Mouse (Mus musculus) limb, embryonic 15.5 days (tissue): ENCODE measurements around the gene Tcf12. TPM values are rescaled to one million over a fixed set of nuclear protein-coding genes. Genes with fewer than 3 reads are reported as not detected.

Source experiments
- ATAC-seq: fragments of 200-750 bp; cut with Nextera tagmentation; 2 replicates; pipeline ENCODE4 v1.8.0; 2017; ENCODE audit warnings: low read depth, moderate TSS enrichment; ENCODE audit not compliant: insufficient number of reproducible peaks, low FRiP score, low TSS enrichment
- H3K27ac ChIP-seq: fragments of 300-500 bp; sonication (generic); 2 replicates; pipeline ENCODE4 v1.5.1; 2015; ENCODE audit warnings: moderate library complexity, mild to moderate bottlenecking, inconsistent platforms
- H3K27me3 ChIP-seq: fragments of 300-500 bp; sonication (generic); 2 replicates; pipeline ENCODE4 v1.6.1; 2015; ENCODE audit warnings: inconsistent platforms
- H3K36me3 ChIP-seq: fragments of 300-500 bp; sonication (generic); 2 replicates; pipeline ENCODE4 v1.6.1; 2015; ENCODE audit warnings: inconsistent platforms
- H3K4me1 ChIP-seq: fragments of 300-500 bp; sonication (generic); 2 replicates; pipeline ENCODE4 v1.6.1; 2015; ENCODE audit warnings: inconsistent platforms
- H3K4me2 ChIP-seq: fragments of 300-500 bp; sonication (generic); 2 replicates; pipeline ENCODE4 v1.6.1; 2015; ENCODE audit warnings: mild to moderate bottlenecking, inconsistent platforms
- H3K4me3 ChIP-seq: fragments of 300-500 bp; sonication (generic); 2 replicates; pipeline ENCODE4 v1.5.1; 2015; ENCODE audit warnings: mild to moderate bottlenecking, inconsistent platforms
- H3K9ac ChIP-seq: fragments of 300-500 bp; sonication (generic); 2 replicates; pipeline ENCODE4 v1.6.1; 2015; ENCODE audit warnings: inconsistent platforms
- H3K9me3 ChIP-seq: fragments of 300-500 bp; sonication (generic); 2 replicates; pipeline ENCODE4 v1.6.1; 2016; ENCODE audit warnings: inconsistent platforms
- WGBS: fragments of 180-500 bp; shearing (Covaris S2); methylation state at CpG from one replicate; pipeline ENCODE4 v1.1.7; 2015; 5-methylcytosine and 5-hydroxymethylcytosine counted together
- polyA plus RNA-seq: library from polyadenylated mRNA; unstranded; fragments of >200 nt; fragmentation: Nextera tagmentation; extraction: Ambion mirVana; gene quantifications from 2 replicates; pipeline ENCODE4 v1.2.1, GENCODE M21; 2015

The Tcf12 gene
- polyA plus RNA-seq, 1 experiment from 2014 or later: 90.4 TPM

GRCm38 (mm10) chr9:72118490-72118889 lies 6.8 kb upstream of the Tcf12 start:
- H3K4me3 ChIP-seq: no peak overlapping the region

GRCm38 (mm10) chr9:72111004-72111621 lies 558 bp downstream of the Tcf12 start:
- Histone ChIP-seq H3K9ac (peak overlapping the region; percentile 100), H3K4me1 (0 out of 2 replicates have a peak, but pooled peaks cover 6% of the 10 kb centered on the region), H3K36me3 (0 out of 2 replicates have a peak, but pooled peaks cover 3% of the 10 kb centered on the region), H3K27me3 (no peaks in the 10 kb centered on the region), H3K27ac (peak overlapping the region; percentile 98), H3K4me2 (peak overlapping the region; percentile 70), H3K9me3 (no peaks in the 10 kb centered on the region), H3K4me3 (peak overlapping the region; percentile 97)
- WGBS: under 1% methylated on average over 85 of the region's 90 CpGs
- peak; percentile 71; the same call in 1 of the 2 replicates for ATAC-seq

More at GRCm38 (mm10) chr9:72118490-72118889, 6.8 kb upstream of the Tcf12 start:
- Histone ChIP-seq H3K9ac (no peak overlapping the region), H3K9me3 (no peaks in the 10 kb centered on the region), H3K4me1 (no peaks in the 10 kb centered on the region), H3K4me2 (no peak overlapping the region), H3K27me3 (no peaks in the 10 kb centered on the region), H3K27ac (no peak overlapping the region), H3K36me3 (no peaks in the 10 kb centered on the region)
- no peak for ATAC-seq

GRCm38 (mm10) chr9:72110627-72111003 lies 1.1 kb downstream of the Tcf12 start:
- Histone ChIP-seq H3K36me3 (0 out of 2 replicates have a peak, but pooled peaks cover 3% of the 10 kb centered on the region), H3K4me2 (peak overlapping the region; percentile 70), H3K27ac (peak overlapping the region; percentile 98), H3K27me3 (no peaks in the 10 kb centered on the region), H3K4me1 (0 out of 2 replicates have a peak, but pooled peaks cover 6% of the 10 kb centered on the region), H3K9me3 (no peaks in the 10 kb centered on the region), H3K4me3 (peak overlapping the region; percentile 97), H3K9ac (peak overlapping the region; percentile 100)
- ATAC-seq: no peak
- WGBS: 0% methylated on average over 16 of the region's 23 CpGs

- Histone ChIP-seq H3K27ac (no peak overlapping the region), H3K4me3 (no peak overlapping the region), H3K4me2 (no peak overlapping the region), H3K9ac (no peak overlapping the region), H3K27me3 (no peaks in the 10 kb centered on the region), H3K36me3 (peaks cover 10% of the 10 kb centered on the region), H3K9me3 (no peaks in the 10 kb centered on the region), H3K4me1 (0 out of 2 replicates have a peak, but pooled peaks cover 5% of the 10 kb centered on the region)
- no peak for ATAC-seq
- 93% methylated on average over 1 of the region's 1 CpGs for WGBS
These were observed 8.2 kb downstream of the Tcf12 start for GRCm38 (mm10) chr9:72103471-72103870.

- no peak overlapping the region for H3K4me3 ChIP-seq
- H3K9ac ChIP-seq: no peak overlapping the region
- no peak for ATAC-seq
- H3K27me3 ChIP-seq: no peaks in the 10 kb centered on the region
- H3K4me1 ChIP-seq: 0 out of 2 replicates have a peak, but pooled peaks cover 2% of the 10 kb centered on the region
- peaks cover 11% of the 10 kb centered on the region for H3K36me3 ChIP-seq
- H3K4me2 ChIP-seq: no peak overlapping the region
- H3K9me3 ChIP-seq: no peaks in the 10 kb centered on the region
- no peak overlapping the region for H3K27ac ChIP-seq
- WGBS: 75% methylated on average over 7 of the region's 7 CpGs
These were observed 11.6 kb downstream of the Tcf12 start for GRCm38 (mm10) chr9:72099945-72100685.

GRCm38 (mm10) chr9:72098056-72098455 lies 13.6 kb downstream of the Tcf12 start:
- H3K4me2 ChIP-seq: no peak overlapping the region
- ATAC-seq: no peak
- peaks cover 11% of the 10 kb centered on the region for H3K36me3 ChIP-seq
- WGBS: 83% methylated on average over 2 of the region's 2 CpGs
- H3K9ac ChIP-seq: no peak overlapping the region
- peaks cover 4% of the 10 kb centered on the region; the same call in 1 of the 2 replicates for H3K4me1 ChIP-seq
- no peaks in the 10 kb centered on the region for H3K27me3 ChIP-seq
- H3K27ac ChIP-seq: no peak overlapping the region
- no peaks in the 10 kb centered on the region for H3K9me3 ChIP-seq
- H3K4me3 ChIP-seq: no peak overlapping the region

GRCm38 (mm10) chr9:72097083-72097482 lies 14.6 kb downstream of the Tcf12 start:
- ATAC-seq: no peak
- H3K9ac ChIP-seq: no peak overlapping the region
- WGBS: 73% methylated on average over 2 of the region's 2 CpGs
- H3K4me2 ChIP-seq: no peak overlapping the region
- H3K4me3 ChIP-seq: no peak overlapping the region
- H3K4me1 ChIP-seq: peaks cover 4% of the 10 kb centered on the region; the same call in 1 of the 2 replicates
- H3K36me3 ChIP-seq: peaks cover 6% of the 10 kb centered on the region; the same call in 1 of the 2 replicates
- no peaks in the 10 kb centered on the region for H3K27me3 ChIP-seq
- H3K27ac ChIP-seq: no peak overlapping the region
- H3K9me3 ChIP-seq: no peaks in the 10 kb centered on the region

GRCm38 (mm10) chr9:72094675-72095074 lies 17.0 kb downstream of the Tcf12 start:
- no peak overlapping the region for H3K27ac ChIP-seq
- no peak overlapping the region for H3K9ac ChIP-seq
- WGBS: 76% methylated on average over 5 of the region's 5 CpGs
- H3K36me3 ChIP-seq: 0 out of 2 replicates have a peak, but pooled peaks cover 3% of the 10 kb centered on the region
- ATAC-seq: no peak
- no peak overlapping the region for H3K4me3 ChIP-seq
- H3K27me3 ChIP-seq: no peaks in the 10 kb centered on the region
- peaks cover 2% of the 10 kb centered on the region; the same call in 1 of the 2 replicates for H3K4me1 ChIP-seq
- no peak overlapping the region for H3K4me2 ChIP-seq
- no peaks in the 10 kb centered on the region for H3K9me3 ChIP-seq

GRCm38 (mm10) chr9:72092191-72092590 lies 19.5 kb downstream of the Tcf12 start:
- no peak overlapping the region for H3K4me2 ChIP-seq
- 74% methylated on average over 1 of the region's 1 CpGs for WGBS
- no peak overlapping the region for H3K4me3 ChIP-seq
- no peaks in the 10 kb centered on the region for H3K9me3 ChIP-seq
- no peak overlapping the region for H3K27ac ChIP-seq
- no peak for ATAC-seq
- H3K9ac ChIP-seq: no peak overlapping the region
- H3K4me1 ChIP-seq: peaks cover 2% of the 10 kb centered on the region; the same call in 1 of the 2 replicates
- H3K27me3 ChIP-seq: no peaks in the 10 kb centered on the region
- 0 out of 2 replicates have a peak, but pooled peaks cover 2% of the 10 kb centered on the region for H3K36me3 ChIP-seq

- H3K4me1 ChIP-seq: peaks cover 9% of the 10 kb centered on the region; the same call in 1 of the 2 replicates
- no peak overlapping the region for H3K9ac ChIP-seq
- no peaks in the 10 kb centered on the region for H3K27me3 ChIP-seq
- no peak for ATAC-seq
- no peak overlapping the region for H3K4me3 ChIP-seq
- H3K4me2 ChIP-seq: no peak overlapping the region
- WGBS: 83% methylated on average over 3 of the region's 3 CpGs
- H3K36me3 ChIP-seq: no peaks in the 10 kb centered on the region
- no peaks in the 10 kb centered on the region for H3K9me3 ChIP-seq
- H3K27ac ChIP-seq: no peak overlapping the region
These were observed 22.6 kb downstream of the Tcf12 start for GRCm38 (mm10) chr9:72088893-72089611.

GRCm38 (mm10) chr9:72085017-72085416 lies 26.7 kb downstream of the Tcf12 start:
- ATAC-seq: no peak
- no peaks in the 10 kb centered on the region for H3K36me3 ChIP-seq
- WGBS: 70% methylated on average over 3 of the region's 3 CpGs
- no peak overlapping the region for H3K9ac ChIP-seq
- no peaks in the 10 kb centered on the region for H3K27me3 ChIP-seq
- no peak overlapping the region for H3K4me2 ChIP-seq
- no peak overlapping the region for H3K4me3 ChIP-seq
- peaks cover 7% of the 10 kb centered on the region; the same call in 1 of the 2 replicates for H3K4me1 ChIP-seq
- H3K27ac ChIP-seq: no peak overlapping the region
- no peaks in the 10 kb centered on the region for H3K9me3 ChIP-seq
